Mouse (Mus musculus): ENCODE measurements around the gene Cd244a. TPM values are rescaled to one million over a fixed set of nuclear protein-coding genes. Genes with fewer than 3 reads are reported as not detected.

Cd244a gene
- polyA plus RNA-seq, 1 experiment from 2014 or later: 0.07 TPM

GRCm38 (mm10) chr1:171646429-171646940 lies 87.5 kb downstream of the Cd244a start:
- Histone ChIP-seq H3K4me2 (ENCODE audit: low read length) (no peak overlapping the region), H3K27ac (replicated peaks; ENCODE audit: low read depth, low read length) (no peak overlapping the region), H3K4me3 (replicated peaks; ENCODE audit: low read depth, low read length) (no peak overlapping the region), H3K27me3 (ENCODE audit: control insufficient read depth, insufficient read depth, low read length) (no peaks in the 10 kb centered on the region), H3K9me3 (ENCODE audit: control insufficient read depth, low read length) (no peaks in the 10 kb centered on the region), H3K4me1 (ENCODE audit: control insufficient read depth, insufficient read depth, low read length) (no peaks in the 10 kb centered on the region), H3K36me3 (ENCODE audit: control insufficient read depth, insufficient read depth, low read length) (no peaks in the 10 kb centered on the region), H3K9ac (replicated peaks; ENCODE audit: low read length) (no peak overlapping the region)
- WGBS: 76% methylated on average over 5 of the region's 5 CpGs
- DNase-seq: no peak
- no peak for ATAC-seq (ENCODE audit: low FRiP score, low TSS enrichment)

GRCm38 (mm10) chr1:171647716-171648115 lies 88.7 kb downstream of the Cd244a start:
- H3K9me3 ChIP-seq (ENCODE audit: control insufficient read depth, low read length): no peaks in the 10 kb centered on the region
- 90% methylated on average over 5 of the region's 5 CpGs for WGBS
- H3K4me3 ChIP-seq (replicated peaks; ENCODE audit: low read depth, low read length): no peak overlapping the region
- no peaks in the 10 kb centered on the region for H3K36me3 ChIP-seq (ENCODE audit: control insufficient read depth, insufficient read depth, low read length)
- no peak overlapping the region for H3K9ac ChIP-seq (replicated peaks; ENCODE audit: low read length)
- ATAC-seq (ENCODE audit: low FRiP score, low TSS enrichment): no peak
- H3K4me2 ChIP-seq (ENCODE audit: low read length): no peak overlapping the region
- no peaks in the 10 kb centered on the region for H3K27me3 ChIP-seq (ENCODE audit: control insufficient read depth, insufficient read depth, low read length)
- no peak for DNase-seq
- no peak overlapping the region for H3K27ac ChIP-seq (replicated peaks; ENCODE audit: low read depth, low read length)
- no peaks in the 10 kb centered on the region for H3K4me1 ChIP-seq (ENCODE audit: control insufficient read depth, insufficient read depth, low read length)

GRCm38 (mm10) chr1:171648840-171649239 lies 89.8 kb downstream of the Cd244a start:
- H3K4me3 ChIP-seq (replicated peaks; ENCODE audit: low read depth, low read length): no peak overlapping the region
- H3K9ac ChIP-seq (replicated peaks; ENCODE audit: low read length): no peak overlapping the region
- WGBS: 66% methylated on average over 8 of the region's 8 CpGs
- H3K36me3 ChIP-seq (ENCODE audit: control insufficient read depth, insufficient read depth, low read length): no peaks in the 10 kb centered on the region
- ATAC-seq (ENCODE audit: low FRiP score, low TSS enrichment): no peak
- no peaks in the 10 kb centered on the region for H3K27me3 ChIP-seq (ENCODE audit: control insufficient read depth, insufficient read depth, low read length)
- no peak overlapping the region for H3K4me2 ChIP-seq (ENCODE audit: low read length)
- no peak overlapping the region for H3K27ac ChIP-seq (replicated peaks; ENCODE audit: low read depth, low read length)
- no peaks in the 10 kb centered on the region for H3K4me1 ChIP-seq (ENCODE audit: control insufficient read depth, insufficient read depth, low read length)
- no peaks in the 10 kb centered on the region for H3K9me3 ChIP-seq (ENCODE audit: control insufficient read depth, low read length)
- DNase-seq: no peak

- Histone ChIP-seq H3K27me3 (ENCODE audit: control insufficient read depth, insufficient read depth, low read length) (no peaks in the 10 kb centered on the region), H3K4me1 (ENCODE audit: control insufficient read depth, insufficient read depth, low read length) (no peaks in the 10 kb centered on the region), H3K4me2 (ENCODE audit: low read length) (no peak within 1 kb of the TSS), H3K36me3 (ENCODE audit: control insufficient read depth, insufficient read depth, low read length) (no peaks in the 10 kb centered on the region), H3K9ac (replicated peaks; ENCODE audit: low read length) (no peak within 1 kb of the TSS), H3K4me3 (replicated peaks; ENCODE audit: low read depth, low read length) (no peak within 1 kb of the TSS), H3K9me3 (ENCODE audit: control insufficient read depth, low read length) (no peaks in the 10 kb centered on the region), H3K27ac (replicated peaks; ENCODE audit: low read depth, low read length) (no peak within 1 kb of the TSS)
- no peak for DNase-seq
- no peak for ATAC-seq (ENCODE audit: low FRiP score, low TSS enrichment)
- WGBS: 93% methylated on average over 5 of the region's 5 CpGs
Observed at GRCm38 (mm10) chr1:171652734-171653133, 93.7 kb downstream of the Cd244a start, which contains the start of gene Slamf7. Gene Slamf7, minus strand, starts transcription at chr1:171653035.

GRCm38 (mm10) chr1:171658561-171658991 lies 99.6 kb downstream of the Cd244a start:
- Histone ChIP-seq H3K27ac (replicated peaks; ENCODE audit: low read depth, low read length) (no peak overlapping the region), H3K27me3 (ENCODE audit: control insufficient read depth, insufficient read depth, low read length) (no peaks in the 10 kb centered on the region), H3K9ac (replicated peaks; ENCODE audit: low read length) (no peak overlapping the region), H3K36me3 (ENCODE audit: control insufficient read depth, insufficient read depth, low read length) (no peaks in the 10 kb centered on the region), H3K4me1 (ENCODE audit: control insufficient read depth, insufficient read depth, low read length) (no peaks in the 10 kb centered on the region), H3K9me3 (ENCODE audit: control insufficient read depth, low read length) (no peaks in the 10 kb centered on the region), H3K4me2 (ENCODE audit: low read length) (no peak overlapping the region), H3K4me3 (replicated peaks; ENCODE audit: low read depth, low read length) (no peak overlapping the region)
- DNase-seq (peak; percentile 5), ATAC-seq (ENCODE audit: low FRiP score, low TSS enrichment) (no peak)
- 86% methylated on average over 5 of the region's 5 CpGs for WGBS

Small RNAs within 50 kb of the gene (microRNA-seq; reads per million reads assigned to microRNA genes)
- not detected for gene Mir7683

Other genes with a start within 250 kb of the Cd244a start
- gene Dedd, start 230.0 kb upstream of the Cd244a start, polyA plus RNA-seq (2014; fragmentation: Nextera tagmentation; extraction: Ambion mirVana): 49.0 and 61.5 TPM in 2 replicates
- 39.1 and 45.0 TPM in 2 replicates for gene Nit1, start 213.5 kb upstream of the Cd244a start, polyA plus RNA-seq (2014; fragmentation: Nextera tagmentation; extraction: Ambion mirVana)
- gene Pfdn2, start 213.5 kb upstream of the Cd244a start, polyA plus RNA-seq (2014; fragmentation: Nextera tagmentation; extraction: Ambion mirVana): 63.0 and 94.0 TPM in 2 replicates
- gene Klhdc9, start 198.4 kb upstream of the Cd244a start, polyA plus RNA-seq (2014; fragmentation: Nextera tagmentation; extraction: Ambion mirVana): 3.6 and 3.7 TPM in 2 replicates
- gene Nectin4, start 189.1 kb upstream of the Cd244a start, polyA plus RNA-seq (2014; fragmentation: Nextera tagmentation; extraction: Ambion mirVana): 1.4 and 1.6 TPM in 2 replicates
- 0.09 and 0.42 TPM in 2 replicates for gene Arhgap30, start 170.2 kb upstream of the Cd244a start, polyA plus RNA-seq (2014; fragmentation: Nextera tagmentation; extraction: Ambion mirVana)
- gene Usf1, start 147.9 kb upstream of the Cd244a start, polyA plus RNA-seq (2014; fragmentation: Nextera tagmentation; extraction: Ambion mirVana): 207 and 236 TPM in 2 replicates
- gene Tstd1, start 140.3 kb upstream of the Cd244a start, polyA plus RNA-seq (2014; fragmentation: Nextera tagmentation; extraction: Ambion mirVana): 5.7 and 6.2 TPM in 2 replicates
- 3.3 and 8.1 TPM in 2 replicates for gene F11r, start 121.7 kb upstream of the Cd244a start, polyA plus RNA-seq (2014; fragmentation: Nextera tagmentation; extraction: Ambion mirVana)
- gene Alyref2, start 55.7 kb upstream of the Cd244a start, polyA plus RNA-seq (2014; fragmentation: Nextera tagmentation; extraction: Ambion mirVana): 28.2 and 33.5 TPM in 2 replicates
- gene Itln1, start 23.9 kb upstream of the Cd244a start, polyA plus RNA-seq (2014; fragmentation: Nextera tagmentation; extraction: Ambion mirVana): not detected in 2 replicates
- gene Ly9, start 48.2 kb downstream of the Cd244a start, polyA plus RNA-seq (2014; fragmentation: Nextera tagmentation; extraction: Ambion mirVana): not detected in 2 replicates
- gene Slamf7, start 93.8 kb downstream of the Cd244a start, polyA plus RNA-seq (2014; fragmentation: Nextera tagmentation; extraction: Ambion mirVana): 0.24 TPM in 1 of 2 replicates, not detected in the other
- gene Cd48, start 122.8 kb downstream of the Cd244a start, polyA plus RNA-seq (2014; fragmentation: Nextera tagmentation; extraction: Ambion mirVana): 0.24 and 1.9 TPM in 2 replicates
- gene Slamf1, start 207.9 kb downstream of the Cd244a start, polyA plus RNA-seq (2014; fragmentation: Nextera tagmentation; extraction: Ambion mirVana): 0.05 and 0.15 TPM in 2 replicates

Measured in midbrain, embryonic 14.5 days (tissue).